Mouse (Mus musculus) splenic B cell, adult 2 months (primary cell): ENCODE measurements around the gene Slc3a2.

Experiments used
- DNase-seq: peaks from one replicate; pipeline ENCODE4 v3.0.0-alpha.2; 2011; ENCODE audit warnings: low read depth, low spot score
- H3K27me3 ChIP-seq: 2 replicates; pipeline ENCODE4 v1.6.1; 2012; ENCODE audit warnings: mild to moderate bottlenecking, low read length, moderate library complexity, mixed read lengths; ENCODE audit not compliant: control insufficient read depth, poor library complexity, insufficient read depth, severe bottlenecking
- H3K36me3 ChIP-seq: 2 replicates; pipeline ENCODE4 v1.6.1; 2012; ENCODE audit warnings: mild to moderate bottlenecking, low read length, moderate library complexity, mixed read lengths; ENCODE audit not compliant: control insufficient read depth, poor library complexity, insufficient read depth, severe bottlenecking

Slc3a2 gene

GRCm38 (mm10) chr19:8665746-8666145 lies 57.4 kb downstream of the Slc3a2 start:
- H3K36me3 ChIP-seq: no peaks in the 10 kb centered on the region
- H3K27me3 ChIP-seq: no peaks in the 10 kb centered on the region
- no peak for DNase-seq

- no peaks in the 10 kb centered on the region for H3K36me3 ChIP-seq
- no peak for DNase-seq
- H3K27me3 ChIP-seq: no peaks in the 10 kb centered on the region
These were observed 58.3 kb downstream of the Slc3a2 start for GRCm38 (mm10) chr19:8664859-8665258.

GRCm38 (mm10) chr19:8663911-8664421 lies 59.2 kb downstream of the Slc3a2 start:
- Histone ChIP-seq H3K36me3 (no peaks in the 10 kb centered on the region), H3K27me3 (no peaks in the 10 kb centered on the region)
- DNase-seq: no peak

GRCm38 (mm10) chr19:8663360-8663839 lies 59.8 kb downstream of the Slc3a2 start, which contains the start of gene Chrm1:
TSS of gene Chrm1 (plus strand) at chr19:8663789.
- Histone ChIP-seq H3K27me3 (no peaks in the 10 kb centered on the region), H3K36me3 (no peaks in the 10 kb centered on the region)
- DNase-seq: no peak

- peak; percentile 54 for DNase-seq
- H3K36me3 ChIP-seq: no peaks in the 10 kb centered on the region
These were observed 60.8 kb downstream of the Slc3a2 start for GRCm38 (mm10) chr19:8662337-8662736.

GRCm38 (mm10) chr19:8661821-8662307 lies 61.3 kb downstream of the Slc3a2 start:
- no peak for DNase-seq
- H3K27me3 ChIP-seq: no peaks in the 10 kb centered on the region

More at GRCm38 (mm10) chr19:8662337-8662736, 60.8 kb downstream of the Slc3a2 start:
- H3K27me3 ChIP-seq: no peaks in the 10 kb centered on the region

More at GRCm38 (mm10) chr19:8661821-8662307, 61.3 kb downstream of the Slc3a2 start:
- H3K36me3 ChIP-seq: no peaks in the 10 kb centered on the region
